Mouse (Mus musculus) mature B cell (primary cell): ENCODE results near the gene Plpp6.
"Not testable (repeated sequence)": the region's sequence is repeated elsewhere in the genome, so short reads cannot be mapped to it uniquely, and the experiment has no call there.

Source experiments
- in situ Hi-C: fragments of 300-500 bp; cut with MboI; formaldehyde crosslinking; loops from 2 replicates; pipeline ENCODE4 v1.14.3; 2019

Gene Plpp6

GRCm38 (mm10) chr19:28989515-28989914 is 25.8 kb downstream of the Plpp6 start:
- in situ Hi-C loops = no loop called here

- in situ Hi-C loops = no loop called here
These were observed 26.4 kb downstream of the Plpp6 start, which contains the start of gene Cdc37l1 for GRCm38 (mm10) chr19:28990194-28990589. TSS of gene Cdc37l1 (plus strand) at chr19:28990352.

GRCm38 (mm10) chr19:28990590-28991221 is 27.0 kb downstream of the Plpp6 start:
- in situ Hi-C loops = no loop called here

- in situ Hi-C loops = no loop called here
These were observed 27.6 kb downstream of the Plpp6 start for GRCm38 (mm10) chr19:28991391-28991790.

- in situ Hi-C loops = no loop called here
These were observed 31.1 kb downstream of the Plpp6 start for GRCm38 (mm10) chr19:28994870-28995269.

GRCm38 (mm10) chr19:28995366-28995765 is 31.6 kb downstream of the Plpp6 start:
- in situ Hi-C loops = no loop called here

- in situ Hi-C loops = no loop called here
These were observed 34.4 kb downstream of the Plpp6 start for GRCm38 (mm10) chr19:28997976-28998630.

- in situ Hi-C loops = not testable (repeated sequence)
These were observed 36.6 kb downstream of the Plpp6 start for GRCm38 (mm10) chr19:29000321-29000720.

- in situ Hi-C loops = no loop called here
These were observed 44.4 kb downstream of the Plpp6 start for GRCm38 (mm10) chr19:29008069-29008706.

- in situ Hi-C loops = no loop called here
These were observed 45.3 kb downstream of the Plpp6 start for GRCm38 (mm10) chr19:29009046-29009445.

- in situ Hi-C loops = no loop called here
These were observed 47.7 kb downstream of the Plpp6 start for GRCm38 (mm10) chr19:29011355-29011990.

GRCm38 (mm10) chr19:29014466-29015055 is 50.8 kb downstream of the Plpp6 start:
- in situ Hi-C loops = no loop called here

- in situ Hi-C loops = no loop called here
These were observed 51.9 kb downstream of the Plpp6 start for GRCm38 (mm10) chr19:29015410-29016203.

- in situ Hi-C loops = no loop called here
These were observed 52.5 kb downstream of the Plpp6 start for GRCm38 (mm10) chr19:29016204-29016765.
